12 mouse cellular contexts compared by ENCODE assay signal in genomic region chr17:84166135-84166860, GRCm38 (mm10). TPM values are rescaled to one million over a fixed set of nuclear protein-coding genes. Genes with fewer than 3 reads are reported as not detected.
DNase-seq lines count a peak whose midpoint lies in the region; ATAC-seq and TF ChIP-seq lines count a peak whose summit lies in the region.
"Had no signal": no experiment of that assay in that cellular context is flagged by ENCODE, and none has a peak within 500 bp of the region (broad histone marks: within the 10 kb centered on the region; RNA-seq: fewer than 3 reads in every experiment).

No protein-coding gene starts in this region.

- H3K27me3 ChIP-seq in liver, postnatal 0 days (ENCODE audit: insufficient read depth, low read length): no peaks in the 10 kb centered on the region
- H3K27me3 ChIP-seq: intestine, embryonic 15.5 days had no signal

- peak; percentile 0 to 18 for DNase-seq in kidney, postnatal 25 days
- DNase-seq in kidney, adult 8-10 months: no peak
- DNase-seq in urinary bladder, postnatal 14 days (ENCODE audit: low spot score): peak; percentile 1
- no peak for DNase-seq in urinary bladder, postnatal 10 days (ENCODE audit: low spot score)
- DNase-seq in liver, postnatal 0 days: no peak
- DNase-seq in urinary bladder, postnatal 25 days (ENCODE audit: low spot score): peak; percentile 2
- no peak for DNase-seq in layer of hippocampus, postnatal 36 days
- no peak for DNase-seq in cerebellum, adult 18-20 months
- DNase-seq: cerebellum, adult 11 months; lung, embryonic 14.5 days had no signal

- H3K4me3 ChIP-seq in liver, postnatal 0 days (ENCODE audit: low read depth, low read length): no peak overlapping the region
- H3K4me3 ChIP-seq: intestine, embryonic 15.5 days had no signal

- no peak for TF ChIP-seq CTCF in liver, postnatal 0 days (IDR thresholded peaks at IDR 0.05; ENCODE audit: low read depth)

- ATAC-seq in liver, postnatal 0 days: peak; percentile 22; the same call in 1 of the 2 replicates
- ATAC-seq: midbrain, embryonic 16.5 days had no signal

- no peak overlapping the region for H3K4me2 ChIP-seq in liver, postnatal 0 days (ENCODE audit: low read depth, low read length)
- H3K4me2 ChIP-seq: intestine, embryonic 15.5 days; lung, embryonic 14.5 days had no signal

- TF ChIP-seq EP300 in liver, postnatal 0 days (IDR thresholded peaks at IDR 0.05; ENCODE audit: low read depth): no peak

- no peak overlapping the region for H3K9ac ChIP-seq in liver, postnatal 0 days (replicated peaks)
- H3K9ac ChIP-seq: intestine, embryonic 15.5 days; lung, embryonic 14.5 days had no signal

- no peak overlapping the region for H3K27ac ChIP-seq in liver, postnatal 0 days (ENCODE audit: low read depth)
- H3K27ac ChIP-seq: intestine, embryonic 15.5 days had no signal

- H3K9me3 ChIP-seq in liver, postnatal 0 days (ENCODE audit: low read length): no peaks in the 10 kb centered on the region
- H3K9me3 ChIP-seq: intestine, embryonic 15.5 days had no signal

- peaks cover 30% of the 10 kb centered on the region for H3K4me1 ChIP-seq in liver, postnatal 0 days (ENCODE audit: insufficient read depth)

- WGBS in liver, postnatal 0 days (ENCODE audit: insufficient replicate concordance): 65% methylated on average over 9 of the region's 9 CpGs

- no peaks in the 10 kb centered on the region for H3K36me3 ChIP-seq in liver, postnatal 0 days (replicated peaks; ENCODE audit: insufficient read depth, low read length)
- H3K36me3 ChIP-seq: intestine, embryonic 15.5 days had no signal

RNA-seq across cellular contexts. Expression of gene Zfp36l2, which starts 21.4 kb away (rescaled TPM):
- polyA plus RNA-seq in liver, postnatal 0 days (2015; fragmentation: Nextera tagmentation; extraction: Ambion mirVana): 7.6 and 7.7 TPM in 2 replicates
- total RNA-seq in layer of hippocampus, postnatal 36 days (2021): 10 to 100 TPM; 20.8 to 22.3 TPM

Comparison
In these comparisons a context has a peak if more than half of its experiments do, and no peak if none do; other contexts are left out.
1. DNase-seq: peak in kidney, postnatal 25 days (2 of 2), urinary bladder, postnatal 14 days (single experiment) and urinary bladder, postnatal 25 days (single experiment); none in kidney, adult 8-10 months (0 of 2), urinary bladder, postnatal 10 days (single experiment), liver, postnatal 0 days (single experiment), layer of hippocampus, postnatal 36 days (0 of 2) and cerebellum, adult 18-20 months (0 of 2).